Mouse (Mus musculus): ENCODE results near the gene Fgd6.

Fgd6 gene

DNA sequence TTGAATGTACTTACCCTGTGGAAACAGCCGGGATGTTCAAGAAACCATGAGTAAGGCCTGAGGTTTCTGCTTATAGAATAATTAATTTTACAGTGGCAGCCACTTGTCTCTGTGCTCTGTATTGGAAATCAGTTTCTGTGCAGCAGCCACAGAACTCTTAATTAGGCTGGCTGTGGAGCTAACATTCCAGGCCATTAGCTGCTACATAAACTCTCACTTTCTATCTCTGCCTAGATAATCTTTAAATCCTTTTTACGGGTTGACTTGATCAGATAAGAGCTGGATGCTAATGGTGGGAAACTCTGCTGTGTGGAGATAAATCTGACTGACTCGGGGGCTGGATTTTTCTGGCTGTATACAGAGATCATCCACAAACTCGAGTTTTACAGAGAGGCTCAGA is 147.4 kb downstream of the Fgd6 start:
- in situ Hi-C loops (cut with MseI, MboI), result no loop called here

All from mouse trophoblast stem cell (cell line).